Mouse (Mus musculus): ENCODE data around the gene Rplp2. TPM values are rescaled to one million over a fixed set of nuclear protein-coding genes. Genes with fewer than 3 reads are reported as not detected.

Gene Rplp2
- polyA plus RNA-seq, 1 experiment from 2014 or later: 845 TPM

DNA sequence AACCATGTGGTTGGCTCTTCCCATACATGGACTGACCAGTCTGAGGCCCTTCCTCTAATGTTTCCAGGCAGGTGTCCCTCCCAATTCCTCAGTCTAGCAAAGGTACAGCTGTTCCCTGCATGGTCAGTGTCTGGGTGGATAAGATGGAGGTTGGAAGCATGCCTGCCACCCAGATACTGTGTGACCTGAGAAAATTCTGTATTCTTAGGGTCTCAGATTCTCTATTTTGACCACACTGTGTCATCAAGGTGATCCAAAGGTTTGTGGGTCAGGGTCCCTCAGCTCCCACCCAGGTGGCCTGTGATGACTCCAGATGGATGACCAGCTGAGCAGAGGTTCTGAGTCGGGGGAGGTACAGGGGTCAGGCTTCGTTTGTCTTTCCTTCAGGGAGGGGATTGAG, 38.0 kb downstream of the Rplp2 start:
- H3K27me3 ChIP-seq (replicated peaks; ENCODE audit: control insufficient read depth, insufficient read depth, low read length): no peaks in the 10 kb centered on the region
- H3K36me3 ChIP-seq (ENCODE audit: control insufficient read depth, insufficient read depth, low read length): no peaks in the 10 kb centered on the region
- no peak overlapping the region for H3K9ac ChIP-seq (ENCODE audit: low read length)
- no peak overlapping the region for H3K4me3 ChIP-seq (ENCODE audit: low read depth, low read length)
- H3K9me3 ChIP-seq (replicated peaks; ENCODE audit: control insufficient read depth, low read length): no peaks in the 10 kb centered on the region
- WGBS: 56% methylated on average over 2 of the region's 2 CpGs
- peaks cover 14% of the 10 kb centered on the region for H3K4me1 ChIP-seq (ENCODE audit: control insufficient read depth, insufficient read depth, low read length)
- ATAC-seq: no peak
- H3K4me2 ChIP-seq (ENCODE audit: low read length): no peak overlapping the region
- H3K27ac ChIP-seq (ENCODE audit: low read depth, low read length): no peak overlapping the region
- DNase-seq (ENCODE audit: low spot score): no peak

- no peak for ATAC-seq
- no peak for DNase-seq (ENCODE audit: low spot score)
These were observed 38.4 kb downstream of the Rplp2 start for GRCm38 (mm10) chr7:141485606-141486005.

GRCm38 (mm10) chr7:141486239-141486638, 39.1 kb downstream of the Rplp2 start:
- Histone ChIP-seq H3K27me3 (replicated peaks; ENCODE audit: control insufficient read depth, insufficient read depth, low read length) (no peaks in the 10 kb centered on the region), H3K9me3 (replicated peaks; ENCODE audit: control insufficient read depth, low read length) (no peaks in the 10 kb centered on the region), H3K4me2 (ENCODE audit: low read length) (no peak overlapping the region), H3K4me1 (ENCODE audit: control insufficient read depth, insufficient read depth, low read length) (peaks cover 9% of the 10 kb centered on the region), H3K36me3 (ENCODE audit: control insufficient read depth, insufficient read depth, low read length) (no peaks in the 10 kb centered on the region), H3K4me3 (ENCODE audit: low read depth, low read length) (no peak overlapping the region), H3K9ac (ENCODE audit: low read length) (no peak overlapping the region), H3K27ac (ENCODE audit: low read depth, low read length) (no peak overlapping the region)
- ATAC-seq (no peak), DNase-seq (ENCODE audit: low spot score) (no peak)
- WGBS: 83% methylated on average over 1 of the region's 1 CpGs

More at GRCm38 (mm10) chr7:141485606-141486005, 38.4 kb downstream of the Rplp2 start:
- Histone ChIP-seq H3K9ac (ENCODE audit: low read length) (no peak overlapping the region), H3K9me3 (replicated peaks; ENCODE audit: control insufficient read depth, low read length) (no peaks in the 10 kb centered on the region), H3K4me2 (ENCODE audit: low read length) (no peak overlapping the region), H3K4me1 (ENCODE audit: control insufficient read depth, insufficient read depth, low read length) (peaks cover 14% of the 10 kb centered on the region), H3K27me3 (replicated peaks; ENCODE audit: control insufficient read depth, insufficient read depth, low read length) (no peaks in the 10 kb centered on the region), H3K36me3 (ENCODE audit: control insufficient read depth, insufficient read depth, low read length) (no peaks in the 10 kb centered on the region), H3K27ac (ENCODE audit: low read depth, low read length) (no peak overlapping the region), H3K4me3 (ENCODE audit: low read depth, low read length) (no peak overlapping the region)
- 70% methylated on average over 2 of the region's 2 CpGs for WGBS

DNA sequence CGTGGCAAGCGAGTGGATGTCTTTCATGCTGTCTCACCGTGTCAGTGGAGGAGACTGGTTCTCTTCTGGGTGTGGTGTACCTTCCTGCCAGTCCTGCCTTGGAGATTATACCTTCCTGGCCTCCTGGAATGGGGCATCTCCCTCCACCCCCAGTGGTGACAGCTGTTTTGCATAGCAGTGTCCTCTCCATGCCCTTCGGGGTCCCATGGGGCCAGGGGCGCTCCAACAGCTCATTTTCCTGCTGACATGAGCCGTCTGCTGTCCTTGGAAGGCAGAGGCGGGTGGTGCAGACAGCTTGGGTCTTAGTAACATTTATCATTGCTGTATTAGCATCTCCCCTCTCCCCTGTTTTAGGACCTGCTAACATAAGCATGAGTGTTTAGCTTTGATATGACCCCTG, 40.0 kb downstream of the Rplp2 start:
- no peak overlapping the region for H3K27ac ChIP-seq (ENCODE audit: low read depth, low read length)
- no peaks in the 10 kb centered on the region for H3K27me3 ChIP-seq (replicated peaks; ENCODE audit: control insufficient read depth, insufficient read depth, low read length)
- 0 out of 2 replicates have a peak, but pooled peaks cover 2% of the 10 kb centered on the region for H3K36me3 ChIP-seq (ENCODE audit: control insufficient read depth, insufficient read depth, low read length)
- H3K9me3 ChIP-seq (replicated peaks; ENCODE audit: control insufficient read depth, low read length): no peaks in the 10 kb centered on the region
- no peak overlapping the region for H3K4me2 ChIP-seq (ENCODE audit: low read length)
- WGBS: 88% methylated on average over 7 of the region's 7 CpGs
- H3K4me1 ChIP-seq (ENCODE audit: control insufficient read depth, insufficient read depth, low read length): peaks cover 5% of the 10 kb centered on the region; the same call in 1 of the 2 replicates
- ATAC-seq (no peak), DNase-seq (ENCODE audit: low spot score) (no peak)
- no peak overlapping the region for H3K4me3 ChIP-seq (ENCODE audit: low read depth, low read length)
- H3K9ac ChIP-seq (ENCODE audit: low read length): no peak overlapping the region

GRCm38 (mm10) chr7:141491151-141491550, 44.0 kb downstream of the Rplp2 start:
- H3K4me1 ChIP-seq (ENCODE audit: control insufficient read depth, insufficient read depth, low read length): no peaks in the 10 kb centered on the region
- ATAC-seq (no peak), DNase-seq (ENCODE audit: low spot score) (no peak)
- H3K27me3 ChIP-seq (replicated peaks; ENCODE audit: control insufficient read depth, insufficient read depth, low read length): no peaks in the 10 kb centered on the region
- 73% methylated on average over 2 of the region's 2 CpGs for WGBS
- no peak overlapping the region for H3K27ac ChIP-seq (ENCODE audit: low read depth, low read length)
- H3K9ac ChIP-seq (ENCODE audit: low read length): no peak overlapping the region
- H3K4me2 ChIP-seq (ENCODE audit: low read length): no peak overlapping the region
- H3K36me3 ChIP-seq (ENCODE audit: control insufficient read depth, insufficient read depth, low read length): 0 out of 2 replicates have a peak, but pooled peaks cover 17% of the 10 kb centered on the region
- H3K9me3 ChIP-seq (replicated peaks; ENCODE audit: control insufficient read depth, low read length): no peaks in the 10 kb centered on the region
- no peak overlapping the region for H3K4me3 ChIP-seq (ENCODE audit: low read depth, low read length)

GRCm38 (mm10) chr7:141492738-141493137, 45.6 kb downstream of the Rplp2 start:
- DNase-seq (ENCODE audit: low spot score) (no peak), ATAC-seq (no peak)
- no peak overlapping the region for H3K4me3 ChIP-seq (ENCODE audit: low read depth, low read length)
- no peaks in the 10 kb centered on the region for H3K4me1 ChIP-seq (ENCODE audit: control insufficient read depth, insufficient read depth, low read length)
- H3K27ac ChIP-seq (ENCODE audit: low read depth, low read length): no peak overlapping the region
- no peak overlapping the region for H3K9ac ChIP-seq (ENCODE audit: low read length)
- no peaks in the 10 kb centered on the region for H3K27me3 ChIP-seq (replicated peaks; ENCODE audit: control insufficient read depth, insufficient read depth, low read length)
- no peaks in the 10 kb centered on the region for H3K9me3 ChIP-seq (replicated peaks; ENCODE audit: control insufficient read depth, low read length)
- WGBS: 86% methylated on average over 5 of the region's 5 CpGs
- no peak overlapping the region for H3K4me2 ChIP-seq (ENCODE audit: low read length)
- 0 out of 2 replicates have a peak, but pooled peaks cover 17% of the 10 kb centered on the region for H3K36me3 ChIP-seq (ENCODE audit: control insufficient read depth, insufficient read depth, low read length)

GRCm38 (mm10) chr7:141493729-141494128, 46.6 kb downstream of the Rplp2 start:
- ATAC-seq: no peak
- 80% methylated on average over 1 of the region's 1 CpGs for WGBS
- 0 out of 2 replicates have a peak, but pooled peaks cover 22% of the 10 kb centered on the region for H3K36me3 ChIP-seq (ENCODE audit: control insufficient read depth, insufficient read depth, low read length)

DNA sequence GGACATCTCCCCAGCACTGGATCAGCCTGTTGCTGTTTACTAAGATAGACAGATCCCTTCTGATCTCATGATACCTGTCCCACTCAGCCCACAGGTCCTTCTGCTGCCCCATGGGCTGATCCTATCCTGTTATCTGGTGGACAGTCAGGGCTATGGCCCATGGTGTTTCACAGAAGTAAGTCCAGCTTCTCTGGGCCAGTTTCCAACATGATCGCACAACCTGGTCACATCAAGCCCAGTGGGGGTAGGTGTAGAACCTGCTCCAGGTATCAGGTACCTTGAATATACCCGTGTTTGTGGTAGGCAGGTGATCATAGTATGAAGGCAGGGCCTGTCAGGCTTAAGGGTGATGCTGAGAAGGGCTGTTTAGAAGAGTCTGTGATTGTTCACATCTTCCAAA, 48.2 kb downstream of the Rplp2 start:
- no peak overlapping the region for H3K9ac ChIP-seq (ENCODE audit: low read length)
- no peak for DNase-seq (ENCODE audit: low spot score)
- H3K4me2 ChIP-seq (ENCODE audit: low read length): no peak overlapping the region
- 93% methylated on average over 2 of the region's 2 CpGs for WGBS
- no peak overlapping the region for H3K4me3 ChIP-seq (ENCODE audit: low read depth, low read length)
- H3K9me3 ChIP-seq (replicated peaks; ENCODE audit: control insufficient read depth, low read length): no peaks in the 10 kb centered on the region
- H3K27me3 ChIP-seq (replicated peaks; ENCODE audit: control insufficient read depth, insufficient read depth, low read length): no peaks in the 10 kb centered on the region
- no peak for ATAC-seq
- H3K4me1 ChIP-seq (ENCODE audit: control insufficient read depth, insufficient read depth, low read length): no peaks in the 10 kb centered on the region
- H3K36me3 ChIP-seq (ENCODE audit: control insufficient read depth, insufficient read depth, low read length): 0 out of 2 replicates have a peak, but pooled peaks cover 27% of the 10 kb centered on the region
- H3K27ac ChIP-seq (ENCODE audit: low read depth, low read length): no peak overlapping the region

More at GRCm38 (mm10) chr7:141493729-141494128, 46.6 kb downstream of the Rplp2 start:
- H3K4me3 ChIP-seq (ENCODE audit: low read depth, low read length): no peak overlapping the region
- no peak overlapping the region for H3K4me2 ChIP-seq (ENCODE audit: low read length)
- H3K27me3 ChIP-seq (replicated peaks; ENCODE audit: control insufficient read depth, insufficient read depth, low read length): no peaks in the 10 kb centered on the region
- H3K9me3 ChIP-seq (replicated peaks; ENCODE audit: control insufficient read depth, low read length): no peaks in the 10 kb centered on the region
- no peak for DNase-seq (ENCODE audit: low spot score)
- no peaks in the 10 kb centered on the region for H3K4me1 ChIP-seq (ENCODE audit: control insufficient read depth, insufficient read depth, low read length)
- no peak overlapping the region for H3K9ac ChIP-seq (ENCODE audit: low read length)
- H3K27ac ChIP-seq (ENCODE audit: low read depth, low read length): no peak overlapping the region

DNA sequence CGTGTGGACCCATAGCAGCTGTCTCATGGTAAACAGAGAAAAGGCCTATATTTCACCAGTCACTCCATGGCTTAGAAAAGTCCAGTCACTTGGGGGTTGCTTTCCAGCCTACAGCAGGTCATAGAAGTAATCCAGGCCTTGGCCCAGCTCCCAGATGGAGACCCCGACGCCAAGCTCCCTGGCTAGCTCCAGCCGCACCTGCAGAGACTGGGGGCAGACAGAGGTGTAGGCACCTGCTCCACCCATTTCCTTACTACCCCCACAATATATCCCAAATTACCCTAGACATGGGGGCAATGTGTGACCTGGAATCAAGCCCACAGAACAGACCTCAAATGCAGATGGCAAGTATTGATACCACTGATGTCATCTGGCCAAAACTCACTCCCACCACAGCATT, 48.8 kb downstream of the Rplp2 start:
- ATAC-seq: no peak
- WGBS: 94% methylated on average over 4 of the region's 4 CpGs

More for the DNA sequence above, 48.8 kb downstream of the Rplp2 start:
- no peak overlapping the region for H3K4me3 ChIP-seq (ENCODE audit: low read depth, low read length)
- no peak overlapping the region for H3K4me2 ChIP-seq (ENCODE audit: low read length)
- DNase-seq (ENCODE audit: low spot score): no peak
- 0 out of 2 replicates have a peak, but pooled peaks cover 27% of the 10 kb centered on the region for H3K36me3 ChIP-seq (ENCODE audit: control insufficient read depth, insufficient read depth, low read length)
- no peaks in the 10 kb centered on the region for H3K27me3 ChIP-seq (replicated peaks; ENCODE audit: control insufficient read depth, insufficient read depth, low read length)
- H3K4me1 ChIP-seq (ENCODE audit: control insufficient read depth, insufficient read depth, low read length): no peaks in the 10 kb centered on the region
- H3K27ac ChIP-seq (ENCODE audit: low read depth, low read length): no peak overlapping the region
- H3K9ac ChIP-seq (ENCODE audit: low read length): no peak overlapping the region
- H3K9me3 ChIP-seq (replicated peaks; ENCODE audit: control insufficient read depth, low read length): no peaks in the 10 kb centered on the region
